In the genomic region with DNA sequence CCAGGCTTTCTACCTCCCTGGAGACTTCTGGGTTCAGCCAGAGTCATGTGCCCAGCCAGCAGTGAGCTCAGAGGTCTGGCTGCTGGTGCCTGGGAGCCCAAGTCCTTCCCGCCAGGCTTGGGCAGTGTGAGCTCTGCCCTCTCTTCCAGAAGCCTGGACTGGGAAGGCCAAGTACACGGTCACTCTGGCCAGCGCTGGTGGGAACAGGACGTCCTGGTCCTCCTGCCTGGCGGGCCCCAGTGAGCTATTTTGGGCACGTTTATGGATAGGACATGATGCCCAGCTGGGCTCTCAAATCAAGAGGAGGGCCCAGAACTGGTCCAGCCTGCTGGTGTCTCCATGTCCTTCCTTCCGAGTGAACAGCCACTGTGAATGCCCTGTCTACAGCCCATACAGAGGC, we compare ENCODE assay signal across 11 mouse cellular contexts.
DNase-seq lines count a peak whose midpoint lies in the region; ATAC-seq and TF ChIP-seq lines count a peak whose summit lies in the region.
"Had no signal": no experiment of that assay in that cellular context is flagged by ENCODE, and none has a peak within 500 bp of the region (broad histone marks: within the 10 kb centered on the region; RNA-seq: fewer than 3 reads in every experiment).

No protein-coding gene starts in this region.

- H3K27ac ChIP-seq in heart, embryonic 12.5 days (ENCODE audit: poor library complexity, severe bottlenecking): no peak overlapping the region
- peak overlapping the region; percentile 81 for H3K27ac ChIP-seq in heart, adult 2 months
- H3K27ac ChIP-seq in kidney, postnatal 0 days: 0 out of 2 replicates have a peak overlapping the region, but pooled peaks have one; percentile 3
- no peak overlapping the region for H3K27ac ChIP-seq in left cerebral cortex, adult 2 months
- H3K27ac ChIP-seq: hindbrain, embryonic 15.5 days; neural tube, embryonic 13.5 days had no signal

- no peaks in the 10 kb centered on the region for H3K36me3 ChIP-seq in heart, embryonic 12.5 days
- H3K36me3 ChIP-seq in heart, adult 2 months (ENCODE audit: control insufficient read depth, insufficient read depth, low read length): no peaks in the 10 kb centered on the region
- H3K36me3 ChIP-seq in kidney, postnatal 0 days (ENCODE audit: insufficient read depth, low read length): no peaks in the 10 kb centered on the region
- H3K36me3 ChIP-seq: hindbrain, embryonic 15.5 days; neural tube, embryonic 13.5 days had no signal

- DNase-seq in heart, adult 11 months: peak; percentile 99
- DNase-seq in adipocyte (ENCODE audit: low spot score): peak; percentile 97
- peak; percentile 76 to 90 for DNase-seq in heart, adult 2 months
- no peak for DNase-seq in kidney, postnatal 0 days (ENCODE audit: low spot score)
- no peak for DNase-seq in thymus, postnatal 25 days
- no peak for DNase-seq in left cerebral cortex, adult 2 months (ENCODE audit: extremely low spot score in 1 of 2, low spot score in 2 of 2)

- 47% methylated on average over 7 of the region's 7 CpGs for WGBS in heart, embryonic 12.5 days
- WGBS in heart, adult 2 months: 32% methylated on average over 7 of the region's 7 CpGs
- 75% methylated on average over 7 of the region's 7 CpGs for WGBS in kidney, postnatal 0 days

- no peak for ATAC-seq in heart, embryonic 12.5 days (ENCODE audit: insufficient number of reproducible peaks, low FRiP score)
- peak; percentile 76 for ATAC-seq in kidney, postnatal 0 days (replicated peaks; ENCODE audit: low FRiP score, low read depth)
- no peak for ATAC-seq in inflammation-experienced regulatory T-cells, adult 6 months
- ATAC-seq: forebrain, embryonic 14.5 days had no signal

- no peak for TF ChIP-seq CTCF in heart, adult 2 months (IDR thresholded peaks at IDR 0.05)
- no peak for TF ChIP-seq CTCF in kidney, postnatal 0 days (IDR thresholded peaks at IDR 0.05; ENCODE audit: low read depth)
- no peak for TF ChIP-seq CTCF in left cerebral cortex, adult 2 months (IDR thresholded peaks at IDR 0.05)

- no peak overlapping the region for H3K9ac ChIP-seq in heart, embryonic 12.5 days
- H3K9ac ChIP-seq in heart, adult 2 months (ENCODE audit: low read depth, low read length): no peak overlapping the region
- H3K9ac ChIP-seq in kidney, postnatal 0 days (ENCODE audit: low read depth, low read length): no peak overlapping the region
- H3K9ac ChIP-seq: hindbrain, embryonic 15.5 days; neural tube, embryonic 13.5 days had no signal

- intact Hi-C loops in heart, adult 2 months (cut with DNase I): no loop called here
- intact Hi-C loops in left cerebral cortex, adult 2 months (cut with DNase I): loop anchor here (5.0 kb wide), 1 partner anchor 67 kb away; no protein-coding TSS in a partner anchor

- no peak overlapping the region for H3K4me2 ChIP-seq in heart, embryonic 12.5 days
- no peak overlapping the region for H3K4me2 ChIP-seq in kidney, postnatal 0 days (ENCODE audit: low read length)
- H3K4me2 ChIP-seq: hindbrain, embryonic 15.5 days; neural tube, embryonic 13.5 days had no signal

- H3K27me3 ChIP-seq in heart, embryonic 12.5 days (replicated peaks): no peaks in the 10 kb centered on the region
- H3K27me3 ChIP-seq in heart, adult 2 months (ENCODE audit: control insufficient read depth, insufficient read depth, low read length): no peaks in the 10 kb centered on the region
- no peaks in the 10 kb centered on the region for H3K27me3 ChIP-seq in kidney, postnatal 0 days (ENCODE audit: insufficient read depth, low read length)
- H3K27me3 ChIP-seq: hindbrain, embryonic 15.5 days; neural tube, embryonic 13.5 days had no signal

- TF ChIP-seq EP300 in heart, adult 2 months (IDR thresholded peaks at IDR 0.05; ENCODE audit: insufficient read depth, low read depth, low read length): peak; percentile 100

- peak; percentile 40 for TF ChIP-seq POLR2A in heart, adult 2 months (IDR thresholded peaks at IDR 0.05; ENCODE audit: insufficient read depth, low read depth, low read length)

- peaks cover 75% of the 10 kb centered on the region for H3K4me1 ChIP-seq in heart, embryonic 12.5 days (replicated peaks)
- H3K4me1 ChIP-seq in heart, adult 2 months (ENCODE audit: control insufficient read depth, insufficient read depth, low read length): peaks cover 17% of the 10 kb centered on the region
- H3K4me1 ChIP-seq in kidney, postnatal 0 days (replicated peaks; ENCODE audit: insufficient read depth, low read length): peaks cover 17% of the 10 kb centered on the region; the same call in 1 of the 2 replicates
- H3K4me1 ChIP-seq: hindbrain, embryonic 15.5 days had no signal

- no peak overlapping the region for H3K4me3 ChIP-seq in heart, embryonic 12.5 days
- H3K4me3 ChIP-seq in heart, adult 2 months: no peak overlapping the region
- H3K4me3 ChIP-seq in kidney, postnatal 0 days (replicated peaks; ENCODE audit: low read depth, low read length): no peak overlapping the region
- no peak overlapping the region for H3K4me3 ChIP-seq in left cerebral cortex, adult 2 months
- H3K4me3 ChIP-seq: hindbrain, embryonic 15.5 days; neural tube, embryonic 13.5 days had no signal

- no peaks in the 10 kb centered on the region for H3K79me2 ChIP-seq in heart, adult 2 months (replicated peaks; ENCODE audit: control insufficient read depth, insufficient read depth, low read length)

- H3K9me3 ChIP-seq in heart, embryonic 12.5 days (replicated peaks): no peaks in the 10 kb centered on the region
- no peaks in the 10 kb centered on the region for H3K9me3 ChIP-seq in kidney, postnatal 0 days (replicated peaks; ENCODE audit: low read length)
- H3K9me3 ChIP-seq: hindbrain, embryonic 15.5 days; neural tube, embryonic 13.5 days had no signal

Comparison
In these comparisons a context has a peak if more than half of its experiments do, and no peak if none do; other contexts are left out.
1. H3K27ac ChIP-seq: peak in heart, adult 2 months (single experiment) and kidney, postnatal 0 days (single experiment); none in heart, embryonic 12.5 days (single experiment) and left cerebral cortex, adult 2 months (single experiment).
2. DNase-seq: peak in heart, adult 11 months (single experiment), adipocyte (single experiment) and heart, adult 2 months (2 of 2); none in kidney, postnatal 0 days (single experiment), thymus, postnatal 25 days (single experiment) and left cerebral cortex, adult 2 months (0 of 2).